Mouse (Mus musculus) midbrain, postnatal 0 days (tissue): ENCODE data around the gene Fbxo44. TPM values are rescaled to one million over a fixed set of nuclear protein-coding genes. Genes with fewer than 3 reads are reported as not detected.
A peak's percentile ranks its signal among the peaks of the same experiment; 100 is the strongest.

Source experiments
- ATAC-seq: fragments of 200-750 bp; cut with Nextera tagmentation; 2 replicates; pipeline ENCODE4 v1.8.0; 2017; ENCODE audit warnings: moderate number of reproducible peaks, mild to moderate bottlenecking, moderate TSS enrichment, moderate library complexity; ENCODE audit not compliant: low FRiP score
- DNase-seq: peaks from one replicate; pipeline ENCODE4 v3.0.0-alpha.2; 2015; ENCODE audit warnings: low spot score
- H3K27ac ChIP-seq: fragments of 300-500 bp; sonication (generic); 2 replicates; pipeline ENCODE4 v1.5.1; 2014; ENCODE audit warnings: low read depth, mild to moderate bottlenecking, low read length, mixed read lengths
- H3K27me3 ChIP-seq: fragments of 300-500 bp; sonication (generic); 2 replicates; pipeline ENCODE4 v1.6.1; 2014; ENCODE audit warnings: low read length, control low read depth, mixed read lengths; ENCODE audit not compliant: insufficient read depth
- H3K36me3 ChIP-seq: fragments of 300-500 bp; sonication (generic); 2 replicates; pipeline ENCODE4 v1.6.1; 2014; ENCODE audit warnings: low read length, control low read depth, mixed read lengths; ENCODE audit not compliant: insufficient read depth
- H3K4me1 ChIP-seq: fragments of 300-500 bp; sonication (generic); 2 replicates; pipeline ENCODE4 v1.6.1; 2014; ENCODE audit warnings: mild to moderate bottlenecking, control low read depth, antibody characterized with exemption, low read length, mixed read lengths; ENCODE audit not compliant: insufficient read depth
- H3K4me2 ChIP-seq: fragments of 300-500 bp; sonication (generic); 2 replicates; pipeline ENCODE4 v1.6.1; 2014; ENCODE audit warnings: low read depth, mild to moderate bottlenecking, low read length, mixed read lengths; ENCODE audit not compliant: poor library complexity, severe bottlenecking
- H3K4me3 ChIP-seq: fragments of 300-500 bp; sonication (generic); 2 replicates; pipeline ENCODE4 v1.5.1; 2014; ENCODE audit warnings: low read depth, mild to moderate bottlenecking, low read length, moderate library complexity
- H3K9ac ChIP-seq: fragments of 300-500 bp; sonication (generic); replicated peaks from 2 replicates; pipeline ENCODE4 v1.6.1; 2014; ENCODE audit warnings: mild to moderate bottlenecking, low read length, moderate library complexity, mixed read lengths; ENCODE audit not compliant: poor library complexity, severe bottlenecking
- H3K9me3 ChIP-seq: fragments of 300-500 bp; sonication (generic); 2 replicates; pipeline ENCODE4 v1.6.1; 2016; ENCODE audit warnings: low read length, control low read depth
- CTCF ChIP-seq: IDR thresholded peaks from 2 replicates; pipeline ENCODE4 v1.5.1; 2016; ENCODE audit warnings: antibody characterized with exemption, mild to moderate bottlenecking
- WGBS: fragments of 180-500 bp; shearing (Covaris S2); extraction: QIAGEN DNeasy Blood & Tissue Kit; methylation state at CpG from one replicate; pipeline ENCODE4 v1.1.7; 2014; 5-methylcytosine and 5-hydroxymethylcytosine counted together
- polyA plus RNA-seq: library from polyadenylated mRNA; unstranded; fragments of >200 nt; fragmentation: Nextera tagmentation; extraction: Ambion mirVana; gene quantifications from 2 replicates; pipeline ENCODE4 v1.2.1, GENCODE M21; 2015
- total RNA-seq: library from RNA; depleted of rRNA; stranded (reverse); fragments of >200 nt; gene quantifications from 2 replicates; pipeline ENCODE4 v1.2.3, GENCODE M21; 2014

The Fbxo44 gene
- total and polyA plus RNA-seq, 2 experiments from 2014 or later: 107 to 189 TPM

- H3K9me3 ChIP-seq: no peaks in the 10 kb centered on the region
- WGBS: under 1% methylated on average over 20 of the region's 21 CpGs
- H3K4me2 ChIP-seq: peak overlapping the region; percentile 91
- H3K9ac ChIP-seq: peak overlapping the region; percentile 92
- no peaks in the 10 kb centered on the region for H3K27me3 ChIP-seq
- H3K36me3 ChIP-seq: no peaks in the 10 kb centered on the region
- peaks cover 5% of the 10 kb centered on the region for H3K4me1 ChIP-seq
- H3K27ac ChIP-seq: peak overlapping the region; percentile 94
- peak; percentile 54 for DNase-seq
- H3K4me3 ChIP-seq: peak overlapping the region; percentile 73
- TF ChIP-seq CTCF: no peak
- peak; percentile 39 for ATAC-seq
These were observed 28.7 kb downstream of the Fbxo44 start for GRCm38 (mm10) chr4:148131497-148132081.

DNA sequence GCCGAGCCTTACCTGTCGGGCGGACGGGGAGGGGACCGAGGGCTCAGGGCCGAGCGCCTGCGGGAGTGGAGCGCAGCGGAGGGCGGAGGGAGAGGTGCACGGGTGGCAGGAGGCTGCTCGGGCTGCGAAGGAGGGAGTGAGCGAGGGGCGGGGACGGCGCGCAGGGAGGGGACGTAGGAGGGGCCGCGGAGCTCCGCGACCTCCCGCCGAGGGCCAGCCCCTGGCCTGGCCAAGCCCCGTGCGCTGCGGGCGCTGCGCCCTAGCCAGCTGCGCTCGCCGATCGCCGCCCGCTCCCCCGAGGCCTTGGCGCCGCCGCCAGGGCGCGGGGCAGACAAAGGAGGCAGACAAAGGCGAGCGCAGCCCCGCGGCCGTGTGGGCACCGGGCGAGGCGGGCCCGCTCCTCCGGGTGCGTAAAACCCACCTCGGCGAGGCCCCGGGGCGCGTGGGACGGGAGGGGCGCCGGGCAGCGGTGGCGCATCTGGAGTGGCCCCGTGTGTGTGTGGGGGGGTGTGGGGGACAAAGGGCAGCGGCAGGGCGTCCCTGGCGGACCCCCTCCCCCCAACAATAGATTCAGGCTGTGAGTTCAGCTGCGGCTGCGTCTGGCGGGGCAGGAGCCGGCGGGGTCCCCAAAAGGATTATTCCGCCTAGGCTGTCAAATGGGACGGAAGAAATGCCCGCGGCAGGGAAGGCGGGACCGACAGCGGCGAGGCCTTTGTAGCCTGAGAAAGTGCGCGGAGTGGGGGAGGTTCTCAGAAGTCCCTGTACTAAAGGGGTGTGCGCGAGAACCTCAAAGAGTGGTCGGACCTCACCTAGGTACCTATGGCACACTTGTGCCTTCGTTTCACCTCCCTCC lies 29.5 kb downstream of the Fbxo44 start, which contains the start of gene Draxin:
TSS of gene Draxin (minus strand) at position 138 of the 853 bp plus-strand sequence.
- no peaks in the 10 kb centered on the region for H3K9me3 ChIP-seq
- ATAC-seq: peak; percentile 80
- peak; percentile 79 for DNase-seq
- WGBS: under 1% methylated on average over 40 of the region's 87 CpGs
- H3K27me3 ChIP-seq: no peaks in the 10 kb centered on the region
- peak within 1 kb of the TSS; percentile 92 for H3K9ac ChIP-seq
- peak within 1 kb of the TSS; percentile 94 for H3K27ac ChIP-seq
- no peak for TF ChIP-seq CTCF
- no peaks in the 10 kb centered on the region for H3K36me3 ChIP-seq
- peak within 1 kb of the TSS; percentile 73 for H3K4me3 ChIP-seq
- H3K4me2 ChIP-seq: peak within 1 kb of the TSS; percentile 91
- peaks cover 5% of the 10 kb centered on the region for H3K4me1 ChIP-seq

DNA sequence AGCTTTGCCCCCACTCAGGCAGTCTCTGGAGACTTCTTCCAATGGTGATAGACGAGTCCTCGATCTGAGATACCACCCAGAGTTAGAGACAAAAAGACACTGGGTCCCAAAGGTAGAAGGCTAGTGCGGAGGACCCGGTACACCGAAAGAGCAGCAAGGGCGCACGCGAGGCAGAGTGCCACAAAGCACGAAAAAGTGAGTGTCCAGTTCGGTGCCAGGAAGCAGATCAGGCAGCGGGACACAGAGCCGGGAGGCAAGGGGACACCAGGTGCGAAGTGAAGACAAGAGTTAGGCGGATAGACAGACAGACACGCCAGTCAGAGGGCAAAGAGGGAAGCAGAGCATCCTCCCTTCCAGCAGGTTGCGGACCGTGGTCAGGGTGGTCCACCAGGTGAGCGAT lies 30.1 kb downstream of the Fbxo44 start, which contains the start of gene Mad2l2:
TSS of gene Mad2l2 (plus strand) at position 252 of the 400 bp plus-strand sequence.
- Histone ChIP-seq H3K36me3 (no peaks in the 10 kb centered on the region), H3K4me1 (peaks cover 5% of the 10 kb centered on the region), H3K9ac (peak within 1 kb of the TSS; percentile 92), H3K4me2 (peak within 1 kb of the TSS; percentile 91), H3K4me3 (peak within 1 kb of the TSS; percentile 73), H3K9me3 (no peaks in the 10 kb centered on the region), H3K27ac (peak within 1 kb of the TSS; percentile 94), H3K27me3 (no peaks in the 10 kb centered on the region)
- under 1% methylated on average over 17 of the region's 18 CpGs for WGBS
- ATAC-seq (peak; percentile 19; the same call in 1 of the 2 replicates), DNase-seq (peak; percentile 23)
- TF ChIP-seq CTCF: no peak

DNA sequence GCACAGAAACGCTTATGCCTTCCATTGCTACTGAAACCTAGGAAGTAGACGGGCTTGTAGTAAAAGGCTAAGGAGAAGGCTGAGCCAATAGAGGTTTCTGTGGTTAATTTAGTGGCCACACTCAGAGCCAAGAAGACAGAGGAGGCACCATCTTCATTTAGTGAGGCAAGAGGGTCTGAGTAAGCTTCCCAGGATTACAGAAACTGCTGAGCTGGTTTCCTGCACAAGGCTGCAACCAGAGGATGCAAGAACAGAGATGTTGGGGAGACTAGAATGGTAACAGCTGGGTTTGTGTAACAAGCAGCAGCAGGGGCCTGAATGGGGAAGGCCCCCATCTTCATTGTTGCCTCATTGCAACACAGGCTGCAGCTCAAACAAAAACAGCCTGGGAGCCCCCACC lies 31.6 kb downstream of the Fbxo44 start:
- no peak for TF ChIP-seq CTCF
- DNase-seq: no peak

DNA sequence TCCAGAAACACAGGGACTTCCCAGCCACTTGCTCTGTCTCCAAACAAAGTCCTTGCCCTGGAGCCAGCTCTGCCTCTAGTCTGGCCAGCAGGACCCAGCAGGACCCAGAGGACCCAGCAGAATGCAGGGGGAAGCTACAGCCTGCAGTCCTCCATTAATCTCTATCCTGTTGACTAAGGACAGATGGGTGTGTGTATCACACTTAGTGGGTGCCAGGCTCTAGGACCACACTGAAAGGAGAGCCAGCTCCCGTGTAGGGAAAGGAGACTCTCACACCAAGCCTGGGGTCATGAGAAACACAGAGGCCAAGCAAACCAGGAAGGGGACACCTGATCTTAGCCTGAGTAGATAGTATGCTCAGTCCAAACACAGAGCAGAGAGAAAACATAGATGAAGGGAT lies 32.0 kb downstream of the Fbxo44 start:
- no peak for TF ChIP-seq CTCF
- 61% methylated on average over 1 of the region's 1 CpGs for WGBS
- Histone ChIP-seq H3K27me3 (no peaks in the 10 kb centered on the region), H3K4me1 (peaks cover 5% of the 10 kb centered on the region), H3K27ac (peak overlapping the region; percentile 3; the same call in 1 of the 2 replicates), H3K4me2 (peak overlapping the region; percentile 91; the same call in 1 of the 2 replicates), H3K9ac (no peak overlapping the region), H3K9me3 (no peaks in the 10 kb centered on the region), H3K4me3 (no peak overlapping the region), H3K36me3 (no peaks in the 10 kb centered on the region)
- ATAC-seq (no peak), DNase-seq (no peak)

More for the DNA sequence above, 31.6 kb downstream of the Fbxo44 start:
- Histone ChIP-seq H3K27ac (peak overlapping the region; percentile 3; the same call in 1 of the 2 replicates), H3K9ac (no peak overlapping the region), H3K4me1 (peaks cover 5% of the 10 kb centered on the region), H3K9me3 (no peaks in the 10 kb centered on the region), H3K27me3 (no peaks in the 10 kb centered on the region), H3K4me2 (peak overlapping the region; percentile 91), H3K36me3 (no peaks in the 10 kb centered on the region), H3K4me3 (peak overlapping the region; percentile 73; the same call in 1 of the 2 replicates)
- ATAC-seq: no peak
- WGBS: 63% methylated on average over 2 of the region's 2 CpGs
